Mouse (Mus musculus): ENCODE results near the gene Srbd1. TPM values are rescaled to one million over a fixed set of nuclear protein-coding genes. Genes with fewer than 3 reads are reported as not detected.

Gene Srbd1
- polyA plus RNA-seq, 1 experiment, result 17.9 TPM

DNA sequence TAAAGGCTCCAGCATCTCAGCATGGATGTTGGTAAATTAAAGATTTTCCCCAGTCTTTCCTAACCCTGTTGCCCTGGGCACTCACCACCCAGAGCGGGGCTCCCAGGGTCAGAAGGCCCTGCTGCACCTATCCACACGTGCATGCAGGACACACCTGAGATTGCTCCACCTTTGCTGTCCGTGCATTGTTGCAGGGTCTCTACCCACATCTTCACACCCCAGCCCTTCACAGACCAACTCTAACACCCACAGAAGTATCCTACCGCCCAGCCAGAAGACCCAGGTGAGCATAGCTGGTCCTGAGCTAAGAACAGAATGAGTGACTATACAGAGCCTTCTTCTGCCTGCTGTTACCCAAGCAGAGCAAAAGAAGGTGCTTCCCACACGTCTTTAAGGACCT lies 201.9 kb downstream of the Srbd1 start:
- no peak overlapping the region for H3K4me3 ChIP-seq (ENCODE audit: insufficient read depth, low read length)
- TF ChIP-seq POLR2A (IDR thresholded peaks at IDR 0.05; ENCODE audit: low read depth, low read length), result no peak
- no peak for TF ChIP-seq CTCF (IDR thresholded peaks at IDR 0.05; ENCODE audit: borderline replicate concordance, insufficient read depth, low read length)
- no peaks in the 10 kb centered on the region for H3K4me1 ChIP-seq (ENCODE audit: control insufficient read depth, insufficient read depth, low read length)
- no peak overlapping the region for H3K27ac ChIP-seq (ENCODE audit: insufficient read depth, low read length)

GRCm38 (mm10) chr17:85942123-85942522 lies 202.9 kb downstream of the Srbd1 start:
- H3K27ac ChIP-seq (ENCODE audit: insufficient read depth, low read length), result no peak overlapping the region
- H3K4me3 ChIP-seq (ENCODE audit: insufficient read depth, low read length), result no peak overlapping the region
- TF ChIP-seq POLR2A (IDR thresholded peaks at IDR 0.05; ENCODE audit: low read depth, low read length) (no peak), CTCF (IDR thresholded peaks at IDR 0.05; ENCODE audit: borderline replicate concordance, insufficient read depth, low read length) (no peak)
- no peaks in the 10 kb centered on the region for H3K4me1 ChIP-seq (ENCODE audit: control insufficient read depth, insufficient read depth, low read length)

DNA sequence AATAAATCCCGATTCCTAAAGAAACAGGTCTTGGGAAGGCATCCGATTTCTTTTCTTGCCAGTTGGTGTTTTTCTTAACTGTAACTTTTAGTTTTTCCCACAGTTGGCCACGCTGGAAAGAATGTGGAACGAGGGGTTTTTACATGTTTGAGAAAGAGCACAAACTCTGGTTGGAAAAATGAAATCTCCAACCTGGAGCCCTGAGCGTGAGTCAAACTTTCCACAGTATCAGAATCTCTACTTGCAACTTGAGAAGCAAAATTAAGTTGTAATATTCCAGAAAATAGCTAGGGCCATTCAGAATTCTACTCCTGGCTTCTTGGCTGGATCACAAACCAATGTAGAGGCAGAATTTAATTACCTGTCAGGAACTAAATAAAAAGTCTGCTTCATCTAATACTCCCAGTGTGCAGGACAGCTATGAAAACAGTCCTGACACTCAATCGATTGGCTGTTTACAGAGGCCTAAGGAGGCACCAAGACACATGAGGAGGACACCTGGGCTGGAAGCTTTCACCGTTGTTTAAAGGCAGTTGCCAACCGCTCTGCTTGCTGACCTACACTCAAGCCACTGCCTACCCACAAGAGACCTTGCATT lies 203.7 kb downstream of the Srbd1 start:
- no peak overlapping the region for H3K4me3 ChIP-seq (ENCODE audit: insufficient read depth, low read length)
- H3K27ac ChIP-seq (ENCODE audit: insufficient read depth, low read length), result peak overlapping the region; percentile 72
- H3K4me1 ChIP-seq (ENCODE audit: control insufficient read depth, insufficient read depth, low read length), result no peaks in the 10 kb centered on the region
- TF ChIP-seq POLR2A (IDR thresholded peaks at IDR 0.05; ENCODE audit: low read depth, low read length) (no peak), CTCF (IDR thresholded peaks at IDR 0.05; ENCODE audit: borderline replicate concordance, insufficient read depth, low read length) (no peak)

DNA sequence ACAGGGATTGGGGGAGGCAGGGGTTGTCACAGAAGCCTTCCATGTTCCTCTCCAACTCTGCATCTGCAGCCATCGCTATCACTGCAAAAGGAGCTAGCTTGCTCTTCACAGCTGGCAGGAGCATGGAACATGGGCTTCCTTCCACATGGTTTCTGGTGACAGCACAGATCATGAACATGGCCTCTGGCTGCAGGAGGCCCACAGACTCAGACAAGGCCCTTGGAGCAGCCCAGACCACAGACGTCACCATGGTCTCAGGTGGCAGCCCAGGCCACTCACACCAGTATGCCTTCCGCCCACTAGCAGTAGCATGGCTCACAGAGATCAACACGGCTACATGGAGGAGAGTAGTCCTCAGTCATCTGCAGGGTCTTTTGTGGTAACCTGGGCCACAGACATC lies 207.8 kb downstream of the Srbd1 start:
- Histone ChIP-seq H3K4me3 (ENCODE audit: insufficient read depth, low read length) (no peak overlapping the region), H3K27ac (ENCODE audit: insufficient read depth, low read length) (no peak overlapping the region), H3K4me1 (ENCODE audit: control insufficient read depth, insufficient read depth, low read length) (no peaks in the 10 kb centered on the region)
- TF ChIP-seq CTCF (IDR thresholded peaks at IDR 0.05; ENCODE audit: borderline replicate concordance, insufficient read depth, low read length) (no peak), POLR2A (IDR thresholded peaks at IDR 0.05; ENCODE audit: low read depth, low read length) (no peak)

GRCm38 (mm10) chr17:85935268-85935667 lies 209.7 kb downstream of the Srbd1 start:
- Histone ChIP-seq H3K27ac (ENCODE audit: insufficient read depth, low read length) (no peak overlapping the region), H3K4me1 (ENCODE audit: control insufficient read depth, insufficient read depth, low read length) (no peaks in the 10 kb centered on the region)
- TF ChIP-seq POLR2A (IDR thresholded peaks at IDR 0.05; ENCODE audit: low read depth, low read length), result no peak
- no peak for TF ChIP-seq CTCF (IDR thresholded peaks at IDR 0.05; ENCODE audit: borderline replicate concordance, insufficient read depth, low read length)

More at GRCm38 (mm10) chr17:85935268-85935667, 209.7 kb downstream of the Srbd1 start:
- no peak overlapping the region for H3K4me3 ChIP-seq (ENCODE audit: insufficient read depth, low read length)

Other genes starting within 250 kb of the Srbd1 start
- gene Prkce, start 22.6 kb upstream of the Srbd1 start, polyA plus RNA-seq (2011; ENCODE audit: insufficient read length, low read depth, missing spikeins), result 5.5 and 9.6 TPM in 2 replicates